Mouse (Mus musculus) stomach, embryonic 15.5 days (tissue): ENCODE results near the gene Adgra3. TPM values are rescaled to one million over a fixed set of nuclear protein-coding genes. Genes with fewer than 3 reads are reported as not detected.

Experiments
- ATAC-seq: fragments of 200-750 bp; cut with Nextera tagmentation; 2 replicates; pipeline ENCODE4 v1.8.0; 2017; ENCODE audit warnings: low read depth, moderate number of reproducible peaks, moderate TSS enrichment; ENCODE audit not compliant: insufficient read depth, low FRiP score
- H3K27ac ChIP-seq: fragments of 300-500 bp; sonication (generic); 2 replicates; pipeline ENCODE4 v1.5.1; 2015; ENCODE audit warnings: mild to moderate bottlenecking, inconsistent platforms
- H3K27me3 ChIP-seq: fragments of 300-500 bp; sonication (generic); replicated peaks from 2 replicates; pipeline ENCODE4 v1.6.1; 2015; ENCODE audit warnings: inconsistent platforms
- H3K36me3 ChIP-seq: fragments of 300-500 bp; sonication (generic); 2 replicates; pipeline ENCODE4 v1.6.1; 2015; ENCODE audit warnings: inconsistent platforms
- H3K4me1 ChIP-seq: fragments of 300-500 bp; sonication (generic); 2 replicates; pipeline ENCODE4 v1.6.1; 2015; ENCODE audit warnings: inconsistent platforms
- H3K4me2 ChIP-seq: fragments of 300-500 bp; sonication (generic); 2 replicates; pipeline ENCODE4 v1.6.1; 2015; ENCODE audit warnings: mild to moderate bottlenecking, inconsistent platforms
- H3K4me3 ChIP-seq: fragments of 300-500 bp; sonication (generic); replicated peaks from 2 replicates; pipeline ENCODE4 v1.5.1; 2015; ENCODE audit warnings: inconsistent platforms
- H3K9ac ChIP-seq: fragments of 300-500 bp; sonication (generic); 2 replicates; pipeline ENCODE4 v1.6.1; 2015; ENCODE audit warnings: inconsistent platforms
- H3K9me3 ChIP-seq: fragments of 300-500 bp; sonication (generic); 2 replicates; pipeline ENCODE4 v1.6.1; 2016; ENCODE audit warnings: inconsistent platforms
- WGBS: fragments of 180-500 bp; shearing (Covaris S2); methylation state at CpG from one replicate; pipeline ENCODE4 v1.1.7; 2015; 5-methylcytosine and 5-hydroxymethylcytosine counted together
- polyA plus RNA-seq: library from polyadenylated mRNA; unstranded; fragments of >200 nt; fragmentation: Nextera tagmentation; extraction: Ambion mirVana; gene quantifications from 2 replicates; pipeline ENCODE4 v1.2.1, GENCODE M21; 2015

Adgra3 gene
- polyA plus RNA-seq, 1 experiment from 2014 or later, result 20.2 TPM

GRCm38 (mm10) chr5:49961478-49962431, 97.1 kb downstream of the Adgra3 start:
- H3K9ac ChIP-seq, result no peak overlapping the region
- H3K27ac ChIP-seq, result no peak overlapping the region
- ATAC-seq, result no peak
- WGBS, result 85% methylated on average over 20 of the region's 20 CpGs
- no peak overlapping the region for H3K4me2 ChIP-seq
- peaks cover 13% of the 10 kb centered on the region for H3K36me3 ChIP-seq
- H3K9me3 ChIP-seq, result no peaks in the 10 kb centered on the region
- H3K4me1 ChIP-seq, result no peaks in the 10 kb centered on the region
- H3K4me3 ChIP-seq, result no peak overlapping the region
- H3K27me3 ChIP-seq, result no peaks in the 10 kb centered on the region

DNA sequence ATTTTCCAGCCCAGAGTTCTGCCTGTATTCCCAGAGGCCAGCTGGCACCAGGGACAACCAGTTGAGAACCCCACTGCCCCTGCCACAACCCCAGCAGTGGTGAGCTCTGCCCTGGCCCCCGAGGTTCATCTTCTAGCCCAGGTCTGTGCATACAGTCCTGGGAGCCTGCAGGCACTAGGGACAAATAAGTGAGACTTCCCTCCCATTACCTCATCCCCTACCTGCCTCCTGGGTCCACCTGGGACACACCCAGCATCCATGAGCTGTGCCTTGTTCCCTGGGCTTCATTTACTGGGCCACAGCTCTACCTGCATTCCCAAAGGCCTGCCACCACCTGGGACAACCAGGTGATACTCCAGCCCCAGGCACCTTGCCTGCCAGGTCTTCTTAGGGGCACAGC, 122.5 kb downstream of the Adgra3 start:
- no peaks in the 10 kb centered on the region for H3K36me3 ChIP-seq
- no peak overlapping the region for H3K4me3 ChIP-seq
- no peak for ATAC-seq
- H3K4me1 ChIP-seq, result no peaks in the 10 kb centered on the region
- no peak overlapping the region for H3K9ac ChIP-seq
- H3K27ac ChIP-seq, result no peak overlapping the region
- H3K27me3 ChIP-seq, result no peaks in the 10 kb centered on the region
- no peaks in the 10 kb centered on the region for H3K9me3 ChIP-seq
- 64% methylated on average over 1 of the region's 1 CpGs for WGBS
- H3K4me2 ChIP-seq, result no peak overlapping the region

- H3K4me1 ChIP-seq, result no peaks in the 10 kb centered on the region
- no peaks in the 10 kb centered on the region for H3K27me3 ChIP-seq
- ATAC-seq, result no peak
- H3K27ac ChIP-seq, result no peak overlapping the region
- no peaks in the 10 kb centered on the region for H3K9me3 ChIP-seq
- H3K4me2 ChIP-seq, result no peak overlapping the region
- no peak overlapping the region for H3K4me3 ChIP-seq
- H3K36me3 ChIP-seq, result no peaks in the 10 kb centered on the region
- no peak overlapping the region for H3K9ac ChIP-seq
Measured at GRCm38 (mm10) chr5:49924712-49925111, 134.1 kb downstream of the Adgra3 start.

DNA sequence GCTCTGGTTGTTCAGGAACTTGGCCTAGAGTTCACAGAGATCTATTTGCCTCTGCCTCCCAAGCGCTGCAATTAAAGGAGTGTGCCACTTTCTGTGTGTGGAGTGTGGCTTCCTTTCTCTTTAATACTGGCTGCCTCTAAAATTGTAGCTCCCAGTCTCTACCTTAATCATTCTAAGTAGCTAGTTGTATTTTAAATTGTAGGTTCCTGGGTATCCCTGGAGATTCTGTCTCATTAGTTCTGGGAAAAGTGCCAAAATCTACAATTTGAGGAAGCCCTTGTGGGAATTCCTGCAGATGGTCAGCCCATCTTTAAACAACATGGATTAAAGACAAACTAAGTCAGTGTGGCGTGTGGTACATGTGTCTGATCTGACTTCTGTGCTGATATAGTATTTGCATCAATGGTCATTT, 143.1 kb downstream of the Adgra3 start:
- no peak overlapping the region for H3K4me2 ChIP-seq
- no peaks in the 10 kb centered on the region for H3K36me3 ChIP-seq
- no peak overlapping the region for H3K27ac ChIP-seq
- no peaks in the 10 kb centered on the region for H3K4me1 ChIP-seq
- no peak overlapping the region for H3K4me3 ChIP-seq
- ATAC-seq, result no peak; the same call in 1 of the 2 replicates
- WGBS, result 58% methylated on average over 2 of the region's 2 CpGs
- H3K9ac ChIP-seq, result no peak overlapping the region
- H3K9me3 ChIP-seq, result no peaks in the 10 kb centered on the region
- no peaks in the 10 kb centered on the region for H3K27me3 ChIP-seq
